Mouse (Mus musculus) embryonic facial prominence, embryonic 10.5 days (tissue): ENCODE results near the gene Togaram1. TPM values are rescaled to one million over a fixed set of nuclear protein-coding genes. Genes with fewer than 3 reads are reported as not detected.

Source experiments
- DNase-seq: peaks from one replicate; pipeline ENCODE4 v3.0.0-alpha.2; 2017; ENCODE audit warnings: low spot score
- H3K27ac ChIP-seq: fragments of 300-500 bp; sonication (generic); replicated peaks from 2 replicates; pipeline ENCODE4 v1.5.1; 2016; ENCODE audit warnings: mild to moderate bottlenecking
- H3K27me3 ChIP-seq: fragments of 300-500 bp; sonication (generic); replicated peaks from 2 replicates; pipeline ENCODE4 v1.6.1; 2016; ENCODE audit warnings: low read depth, mild to moderate bottlenecking; ENCODE audit not compliant: poor library complexity, severe bottlenecking
- H3K36me3 ChIP-seq: fragments of 300-500 bp; sonication (generic); replicated peaks from 2 replicates; pipeline ENCODE4 v1.6.1; 2016; ENCODE audit warnings: mild to moderate bottlenecking, moderate library complexity
- H3K4me1 ChIP-seq: fragments of 300-500 bp; sonication (generic); 2 replicates; pipeline ENCODE4 v1.6.1; 2016
- H3K4me3 ChIP-seq: fragments of 300-500 bp; sonication (generic); 2 replicates; pipeline ENCODE4 v1.5.1; 2016; ENCODE audit warnings: mild to moderate bottlenecking, moderate library complexity
- H3K9me3 ChIP-seq: fragments of 300-500 bp; sonication (generic); 2 replicates; pipeline ENCODE4 v1.6.1; 2016; ENCODE audit warnings: mild to moderate bottlenecking
- WGBS: fragments of 180-500 bp; shearing (Covaris S2); methylation state at CpG from one replicate; pipeline ENCODE4 v1.1.7; 2016; 5-methylcytosine and 5-hydroxymethylcytosine counted together
- polyA plus RNA-seq: library from polyadenylated mRNA; unstranded; fragments of >200 nt; fragmentation: Nextera tagmentation; extraction: Ambion mirVana; gene quantifications from 2 replicates; pipeline ENCODE4 v1.2.1, GENCODE M21; 2016

Togaram1 gene
- polyA plus RNA-seq = 29.4 and 31.5 TPM in 2 replicates

GRCm38 (mm10) chr12:64965124-64966026, at the start of gene Togaram1, which contains the start of gene Klhl28:
Togaram1 (plus strand) TSS chr12:64965804.
Klhl28 (minus strand) TSS chr12:64965534.
- peak; percentile 99 for DNase-seq
- no peaks in the 10 kb centered on the region for H3K27me3 ChIP-seq
- 0% methylated on average over 45 of the region's 45 CpGs for WGBS

GRCm38 (mm10) chr12:64916735-64917134, 48.9 kb upstream of the Togaram1 start:
- Histone ChIP-seq H3K9me3 (no peaks in the 10 kb centered on the region), H3K27me3 (peaks cover 7% of the 10 kb centered on the region; the same call in 1 of the 2 replicates), H3K4me1 (no peaks in the 10 kb centered on the region), H3K4me3 (no peak overlapping the region), H3K36me3 (no peaks in the 10 kb centered on the region), H3K27ac (no peak overlapping the region)
- DNase-seq = no peak

More at GRCm38 (mm10) chr12:64965124-64966026, at the start of gene Togaram1, which contains the start of gene Klhl28:
- H3K9me3 ChIP-seq = no peaks in the 10 kb centered on the region
- peak within 1 kb of the TSS; percentile 92 for H3K27ac ChIP-seq
- H3K4me3 ChIP-seq = peak within 1 kb of the TSS; percentile 93
- H3K36me3 ChIP-seq = peaks cover 6% of the 10 kb centered on the region
- peaks cover 36% of the 10 kb centered on the region for H3K4me1 ChIP-seq

- peak; percentile 97 for DNase-seq
- peak within 1 kb of the TSS; percentile 89 for H3K27ac ChIP-seq
- H3K4me1 ChIP-seq = no peaks in the 10 kb centered on the region
- H3K9me3 ChIP-seq = no peaks in the 10 kb centered on the region
- peak within 1 kb of the TSS; percentile 90 for H3K4me3 ChIP-seq
- WGBS = under 1% methylated on average over 93 of the region's 93 CpGs
- peaks cover 7% of the 10 kb centered on the region; the same call in 1 of the 2 replicates for H3K27me3 ChIP-seq
- H3K36me3 ChIP-seq = no peaks in the 10 kb centered on the region
These were observed 47.8 kb upstream of the Togaram1 start, which contains the start of gene Gm527 for GRCm38 (mm10) chr12:64917578-64918471. Gm527 (plus strand) TSS chr12:64917906.

- 82% methylated on average over 2 of the region's 2 CpGs for WGBS
- H3K9me3 ChIP-seq = no peaks in the 10 kb centered on the region
- no peaks in the 10 kb centered on the region for H3K27me3 ChIP-seq
- H3K4me3 ChIP-seq = no peak overlapping the region
- no peak overlapping the region for H3K27ac ChIP-seq
- H3K36me3 ChIP-seq = peaks cover 13% of the 10 kb centered on the region
- no peak for DNase-seq
- H3K4me1 ChIP-seq = no peaks in the 10 kb centered on the region
These were observed 28.1 kb upstream of the Togaram1 start for GRCm38 (mm10) chr12:64937493-64937892.

DNA sequence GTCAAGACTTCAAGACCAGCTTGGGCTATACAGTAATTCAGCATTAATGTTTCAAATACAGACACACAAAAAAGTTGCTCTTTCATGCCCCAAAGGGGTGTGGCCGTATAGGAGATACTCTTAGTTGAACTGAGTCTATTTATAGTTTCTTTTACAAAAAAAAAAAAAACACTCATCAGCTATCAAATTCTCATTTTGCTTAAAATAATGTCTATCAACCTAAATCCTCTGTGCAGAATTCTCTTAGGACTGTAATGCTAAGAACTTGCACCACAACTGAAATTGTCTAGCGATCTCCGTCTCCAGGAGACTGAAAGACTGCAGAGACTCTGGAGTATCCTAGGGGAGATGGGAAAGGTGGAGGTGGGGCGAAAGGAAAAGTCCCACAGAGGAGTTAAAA, 1.0 kb upstream of the Togaram1 start:
- H3K27ac ChIP-seq = no peak overlapping the region
- H3K4me3 ChIP-seq = peak overlapping the region; percentile 93
- H3K27me3 ChIP-seq = no peaks in the 10 kb centered on the region
- 24% methylated on average over 4 of the region's 4 CpGs for WGBS
- no peak for DNase-seq
- H3K36me3 ChIP-seq = no peaks in the 10 kb centered on the region
- peaks cover 30% of the 10 kb centered on the region for H3K4me1 ChIP-seq
- H3K9me3 ChIP-seq = no peaks in the 10 kb centered on the region

DNA sequence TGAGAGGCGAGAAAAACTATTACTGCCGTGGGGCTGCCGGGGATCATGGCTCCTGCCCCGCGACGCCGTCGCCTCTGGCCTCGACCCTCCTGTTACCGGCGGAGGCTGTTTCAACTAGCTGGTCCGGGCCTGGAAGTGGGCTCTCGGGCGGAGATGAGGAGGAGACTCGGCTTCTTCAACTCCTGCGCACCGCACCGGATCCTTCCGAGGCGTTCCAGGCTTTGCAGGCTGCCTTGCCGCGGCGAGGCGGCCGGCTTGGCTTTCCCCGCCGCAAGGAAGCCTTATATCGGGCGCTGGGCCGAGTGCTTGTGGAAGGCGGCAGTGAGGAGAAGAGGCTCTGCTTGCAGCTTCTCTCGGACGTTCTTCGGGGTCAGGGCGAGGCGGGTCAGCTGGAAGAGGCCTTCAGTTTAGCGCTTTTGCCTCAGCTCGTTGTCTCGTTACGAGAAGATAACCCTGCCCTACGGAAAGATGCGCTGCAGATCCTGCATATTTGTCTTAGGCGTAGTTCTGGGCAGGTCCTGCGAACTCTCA, 562 bp downstream of the Togaram1 start:
- Histone ChIP-seq H3K9me3 (no peaks in the 10 kb centered on the region), H3K36me3 (peaks cover 13% of the 10 kb centered on the region), H3K27ac (peak overlapping the region; percentile 92), H3K4me3 (peak overlapping the region; percentile 93), H3K4me1 (peaks cover 41% of the 10 kb centered on the region), H3K27me3 (no peaks in the 10 kb centered on the region)
- WGBS = under 1% methylated on average over 44 of the region's 44 CpGs
- DNase-seq = peak; percentile 67

DNA sequence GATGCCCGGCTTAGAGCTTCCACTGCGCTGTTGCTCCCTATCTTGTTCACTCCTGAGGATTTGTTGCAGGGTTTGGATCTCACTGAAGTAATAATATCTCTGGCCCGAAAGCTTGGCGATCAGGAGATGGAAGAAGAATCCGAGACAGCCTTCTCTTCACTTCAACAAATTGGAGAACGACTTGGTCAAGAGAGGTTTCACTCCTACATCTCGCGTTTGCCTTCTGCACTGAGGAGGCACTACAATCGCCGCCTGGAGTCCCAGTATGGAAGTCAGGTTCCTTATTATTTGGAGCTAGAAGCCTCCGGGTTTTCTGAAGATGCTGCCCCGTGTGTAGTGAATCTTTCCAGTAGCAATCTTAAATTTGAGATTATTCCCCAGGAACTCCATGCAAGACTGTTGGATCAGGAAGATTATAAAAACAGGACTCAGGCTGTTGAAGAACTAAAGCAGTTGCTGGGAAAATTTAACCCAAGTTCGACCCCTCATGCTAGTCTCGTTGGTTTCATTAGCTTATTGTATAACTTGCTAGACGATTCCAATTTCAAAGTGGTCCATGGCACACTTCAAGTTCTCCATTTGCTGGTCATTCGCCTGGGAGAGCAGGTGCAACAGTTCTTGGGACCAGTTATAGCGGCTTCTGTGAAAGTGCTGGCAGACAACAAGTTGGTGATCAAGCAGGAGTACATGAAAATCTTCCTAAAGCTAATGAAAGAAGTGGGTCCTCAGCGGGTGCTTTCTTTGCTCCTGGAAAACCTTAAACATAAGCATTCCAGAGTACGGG, 1.2 kb downstream of the Togaram1 start:
- WGBS = 6% methylated on average over 19 of the region's 19 CpGs
- Histone ChIP-seq H3K27ac (peak overlapping the region; percentile 92), H3K9me3 (no peaks in the 10 kb centered on the region), H3K4me1 (peaks cover 44% of the 10 kb centered on the region), H3K4me3 (peak overlapping the region; percentile 93), H3K36me3 (peaks cover 17% of the 10 kb centered on the region), H3K27me3 (no peaks in the 10 kb centered on the region)
- DNase-seq = no peak

DNA sequence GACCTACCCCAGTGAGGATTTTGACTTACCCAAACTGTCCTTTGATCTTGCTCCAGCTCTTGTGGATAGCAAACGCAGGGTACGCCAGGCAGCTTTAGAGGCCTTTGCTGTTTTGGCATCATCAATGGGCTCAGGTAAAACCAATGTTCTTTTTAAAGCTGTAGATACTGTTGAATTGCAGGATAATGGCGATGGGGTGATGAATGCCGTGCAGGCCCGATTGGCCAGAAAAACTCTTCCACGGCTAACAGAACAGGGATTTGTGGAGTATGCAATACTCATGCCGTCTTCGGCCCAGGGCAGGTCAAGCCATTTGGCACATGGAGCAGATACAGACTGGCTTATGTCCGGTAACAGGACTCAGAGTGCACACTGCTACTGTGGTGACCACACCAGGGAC, 1.9 kb downstream of the Togaram1 start:
- Histone ChIP-seq H3K27ac (no peak overlapping the region), H3K36me3 (peaks cover 21% of the 10 kb centered on the region)
- WGBS = 2% methylated on average over 9 of the region's 9 CpGs

GRCm38 (mm10) chr12:64968067-64968466, 2.5 kb downstream of the Togaram1 start:
- Histone ChIP-seq H3K27me3 (no peaks in the 10 kb centered on the region), H3K9me3 (no peaks in the 10 kb centered on the region), H3K27ac (no peak overlapping the region), H3K36me3 (peaks cover 21% of the 10 kb centered on the region), H3K4me3 (peak overlapping the region; percentile 93), H3K4me1 (peaks cover 44% of the 10 kb centered on the region)
- no peak for DNase-seq
- 7% methylated on average over 2 of the region's 2 CpGs for WGBS

More for the DNA sequence above, 1.9 kb downstream of the Togaram1 start:
- peak; percentile 24 for DNase-seq
- Histone ChIP-seq H3K9me3 (no peaks in the 10 kb centered on the region), H3K4me3 (peak overlapping the region; percentile 93), H3K4me1 (peaks cover 44% of the 10 kb centered on the region), H3K27me3 (no peaks in the 10 kb centered on the region)

DNA sequence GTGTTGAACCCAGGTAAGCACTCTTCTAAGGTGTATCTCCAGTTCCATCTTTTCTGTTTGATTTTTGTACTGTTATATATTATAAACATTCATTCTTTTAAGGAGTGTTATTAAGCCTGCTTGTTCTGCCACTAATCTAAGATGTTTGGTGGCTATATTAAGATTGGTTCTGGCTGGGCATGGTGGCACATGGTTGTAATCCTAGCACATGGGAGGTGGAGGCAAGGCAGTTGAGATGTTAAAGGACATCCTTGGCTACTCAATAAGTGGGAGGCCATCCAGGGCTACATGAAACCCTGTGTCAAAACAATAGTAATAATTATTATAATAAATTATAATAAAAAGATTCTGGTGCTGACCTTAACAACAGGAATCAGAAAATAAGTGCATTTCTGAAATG, 5.8 kb downstream of the Togaram1 start:
- peaks cover 24% of the 10 kb centered on the region for H3K36me3 ChIP-seq
- no peak for DNase-seq
- H3K27ac ChIP-seq = no peak overlapping the region
- H3K9me3 ChIP-seq = no peaks in the 10 kb centered on the region
- H3K4me1 ChIP-seq = peaks cover 37% of the 10 kb centered on the region
- H3K4me3 ChIP-seq = no peak overlapping the region
- H3K27me3 ChIP-seq = no peaks in the 10 kb centered on the region

- DNase-seq = no peak
- H3K27ac ChIP-seq = no peak overlapping the region
- H3K4me1 ChIP-seq = peaks cover 33% of the 10 kb centered on the region
- peaks cover 29% of the 10 kb centered on the region for H3K36me3 ChIP-seq
- no peaks in the 10 kb centered on the region for H3K9me3 ChIP-seq
- 87% methylated on average over 6 of the region's 6 CpGs for WGBS
- no peaks in the 10 kb centered on the region for H3K27me3 ChIP-seq
- no peak overlapping the region for H3K4me3 ChIP-seq
These were observed 6.5 kb downstream of the Togaram1 start for GRCm38 (mm10) chr12:64972063-64972462.
